Mouse (Mus musculus) CD4-positive, CD25-positive, alpha-beta regulatory T cell, adult 4 months (primary cell): Measurements from ENCODE around the gene Shf. TPM values are rescaled to one million over a fixed set of nuclear protein-coding genes. Genes with fewer than 3 reads are reported as not detected.
A peak's percentile ranks its signal among the peaks of the same experiment; 100 is the strongest.
"Not testable (repeated sequence)": the region's sequence is repeated elsewhere in the genome, so short reads cannot be mapped to it uniquely, and the experiment has no call there.

Source experiments
- ATAC-seq: one replicate; pipeline ENCODE4 v1.8.0; 2017
- polyA plus RNA-seq, 2 experiments: library from polyadenylated mRNA; unstranded; fragments of 100-300 nt; shearing (Covaris generic); gene quantifications; one replicate each; pipeline ENCODE4 v1.2.1; 2017

The Shf gene
- polyA plus RNA-seq = under 1 TPM in 1 of 2 experiments, not detected in 1; 0.42 TPM

DNA sequence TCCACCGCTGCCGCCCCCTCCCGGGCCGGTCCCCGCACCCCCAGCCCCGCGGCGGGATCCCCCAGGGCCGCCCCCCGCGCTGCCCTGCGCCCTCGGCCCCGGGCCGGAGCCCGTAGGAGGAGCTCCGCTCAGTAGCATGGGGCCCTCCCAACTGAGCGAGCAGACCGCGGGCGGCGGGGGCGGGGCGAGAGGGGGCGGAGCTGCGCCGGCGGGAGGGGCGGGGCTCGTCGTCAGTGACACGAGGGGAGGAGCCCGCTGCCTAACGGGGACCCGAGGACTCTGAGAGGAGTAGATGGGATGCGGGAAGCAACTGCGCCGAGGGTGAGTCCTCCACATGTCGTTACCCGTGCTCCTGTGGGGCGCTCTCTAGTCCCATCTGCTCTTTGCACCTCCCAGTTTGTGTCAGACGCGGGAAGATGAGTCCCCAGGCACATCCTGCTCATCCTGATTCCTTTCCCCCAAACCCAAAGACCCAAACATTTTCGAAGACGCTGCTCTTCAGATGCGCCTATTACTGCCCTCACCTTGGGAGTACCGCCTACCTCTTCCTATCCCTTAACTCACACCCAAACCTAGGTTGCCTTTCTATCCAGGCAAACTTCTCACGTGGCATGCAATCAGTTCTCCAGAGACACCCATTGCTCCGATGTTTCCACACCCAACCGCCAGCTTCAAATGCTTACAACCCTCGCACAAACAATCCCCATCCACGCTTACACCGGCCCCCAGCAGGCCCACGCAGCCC is at the start of gene Shf:
TSS of gene Shf (minus strand) at position 168 of the 745 bp plus-strand sequence.
- peak; percentile 87 for ATAC-seq

DNA sequence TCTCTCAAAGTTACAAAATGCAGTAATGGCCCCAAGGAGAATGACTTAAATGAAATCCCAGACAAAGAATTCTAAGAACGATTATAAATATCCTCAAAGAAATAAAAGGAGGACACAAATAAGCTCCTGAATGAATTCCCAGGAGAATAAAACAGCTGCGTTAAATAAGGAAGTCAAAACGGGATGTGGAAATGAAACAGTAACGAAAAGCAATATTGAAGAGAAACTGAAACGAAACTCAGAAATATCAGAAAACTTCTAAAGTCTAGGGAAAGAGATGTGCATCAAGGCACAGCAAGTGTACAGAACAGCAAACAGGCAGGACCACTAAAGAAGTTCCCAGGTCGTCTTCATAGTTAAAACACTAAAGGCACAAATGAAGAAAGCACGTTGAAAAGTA is 40.0 kb upstream of the Shf start:
- ATAC-seq = peak; percentile 51

DNA sequence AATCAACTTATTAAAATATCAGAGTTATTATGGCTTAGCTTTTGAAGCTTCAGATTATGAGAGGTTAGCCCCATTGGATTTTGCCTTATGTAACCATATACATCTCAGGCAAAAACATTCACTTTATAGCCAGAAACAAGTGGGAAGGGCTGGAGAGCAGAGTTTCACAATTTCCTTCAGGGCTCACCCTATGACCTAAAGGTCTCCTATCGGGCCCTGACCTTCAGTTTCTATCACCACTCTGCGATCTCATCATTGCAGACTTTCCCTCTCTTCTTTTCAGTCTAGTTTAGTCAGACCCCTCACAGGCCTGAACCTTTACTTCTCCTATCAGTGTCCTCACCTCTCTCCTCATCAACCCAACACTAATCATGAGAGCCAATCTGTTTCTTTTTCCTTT is 38.6 kb upstream of the Shf start:
- ATAC-seq = no peak

DNA sequence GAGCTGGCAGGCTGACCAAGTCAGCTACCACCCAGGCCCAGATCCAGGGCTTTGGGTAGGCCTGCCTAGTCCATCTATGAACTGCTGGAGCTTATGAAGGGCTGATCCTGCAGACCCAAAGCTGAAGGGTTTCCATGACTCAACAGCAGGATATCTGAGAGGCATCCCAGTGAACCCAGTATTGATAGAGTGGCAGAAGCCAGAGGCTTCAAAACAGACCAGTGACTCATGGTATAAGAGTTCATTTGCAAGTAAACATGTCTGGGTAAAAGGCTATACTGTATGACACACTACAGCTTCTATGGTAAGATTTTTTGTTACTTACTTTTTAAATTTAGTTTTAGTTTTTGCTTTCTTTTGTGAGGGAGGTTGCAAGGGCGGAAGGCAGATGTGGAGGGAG is 27.2 kb upstream of the Shf start:
- no peak for ATAC-seq

DNA sequence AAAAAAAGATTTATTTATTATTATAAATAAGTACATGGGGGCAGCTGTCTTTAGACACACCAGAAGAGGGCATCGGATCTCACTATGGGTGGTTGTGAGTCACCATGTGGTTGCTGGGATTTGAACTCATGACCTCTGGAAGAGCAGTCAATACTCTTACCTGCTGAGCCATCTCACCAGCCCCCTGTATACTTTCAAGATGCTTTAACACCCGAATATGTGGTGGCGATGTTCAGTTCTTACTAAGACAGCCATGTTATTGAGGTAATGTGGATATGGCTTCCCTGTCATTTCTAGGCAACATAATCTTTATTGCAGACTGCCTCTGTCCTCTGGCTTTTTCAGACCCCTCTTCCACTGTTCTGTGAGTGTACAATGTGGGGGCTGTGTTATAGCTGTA is 18.2 kb upstream of the Shf start:
- ATAC-seq = not testable (repeated sequence)

DNA sequence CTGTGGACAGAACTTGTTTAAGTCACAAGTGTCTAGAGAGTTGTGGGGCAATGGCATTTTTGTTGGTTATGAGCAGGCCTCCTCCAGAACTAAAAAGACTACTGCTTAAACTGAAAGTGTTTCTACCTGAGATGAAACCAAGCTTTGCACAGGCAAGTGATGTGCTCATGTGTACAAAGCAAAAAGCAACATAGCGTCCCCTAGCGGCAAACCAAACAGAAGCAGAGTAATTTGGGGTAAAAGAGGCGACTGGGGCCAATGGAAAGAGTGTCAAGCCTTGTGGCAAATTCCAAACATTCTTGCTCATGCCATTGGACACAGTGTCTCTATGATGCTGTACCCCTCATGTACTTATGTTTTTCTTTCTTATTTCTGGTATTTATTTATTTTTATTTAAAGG is 16.1 kb upstream of the Shf start:
- no peak for ATAC-seq

DNA sequence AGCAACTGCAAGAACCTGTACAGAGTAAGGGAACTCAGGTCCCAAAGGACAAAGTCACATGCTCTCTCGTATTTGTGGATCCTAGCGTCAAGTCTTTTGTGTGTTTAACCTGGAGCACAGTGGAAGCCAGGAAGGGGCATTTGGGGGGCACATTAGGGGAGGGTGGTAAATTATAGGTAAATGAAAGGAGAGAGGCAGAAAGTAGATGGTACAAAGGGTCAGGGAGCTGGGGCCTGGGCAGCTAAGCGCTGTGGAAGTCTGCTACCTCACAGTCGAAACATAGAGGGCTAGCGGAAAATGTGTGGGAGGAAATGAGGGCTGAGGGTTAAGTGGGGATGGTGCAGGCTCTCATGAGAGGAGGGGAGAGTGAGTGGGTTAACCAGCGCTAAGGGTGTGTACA is 13.2 kb upstream of the Shf start:
- ATAC-seq = no peak

DNA sequence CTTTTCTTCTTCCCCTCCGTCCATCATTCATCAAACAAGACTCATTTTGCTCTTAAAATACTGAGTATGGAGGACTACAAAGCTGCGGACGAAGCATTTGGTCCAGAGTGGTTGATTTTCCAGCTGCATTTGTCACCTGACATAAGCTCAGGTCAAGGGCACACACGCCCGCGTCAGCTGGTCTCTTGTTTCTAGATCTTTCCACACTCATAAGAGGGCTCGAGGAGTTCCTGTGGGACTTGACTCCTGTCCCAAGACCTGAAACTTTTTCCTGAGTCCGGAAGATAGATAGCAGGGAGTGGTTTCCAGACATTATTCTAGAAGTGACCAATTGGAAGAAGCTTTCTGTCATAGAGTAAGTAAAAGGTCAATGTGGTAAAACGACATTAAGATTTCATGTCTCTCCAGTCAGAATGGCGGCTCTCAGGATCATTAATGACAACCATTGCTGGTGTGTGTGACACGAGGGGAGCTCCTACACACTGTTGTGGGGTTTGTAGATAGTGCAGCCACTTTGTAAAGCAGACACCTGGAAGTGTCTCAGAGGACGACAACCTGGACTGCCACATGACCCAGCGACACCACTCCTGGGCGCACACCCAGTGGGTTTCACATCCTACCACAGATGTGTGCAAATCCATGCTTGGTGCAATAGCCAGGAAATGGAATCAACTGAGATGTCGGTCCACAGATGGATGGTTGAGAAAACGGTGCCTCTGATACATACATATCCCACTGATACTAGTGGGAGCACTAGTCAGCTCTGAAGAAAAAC is 12.6 kb upstream of the Shf start:
- no peak for ATAC-seq

DNA sequence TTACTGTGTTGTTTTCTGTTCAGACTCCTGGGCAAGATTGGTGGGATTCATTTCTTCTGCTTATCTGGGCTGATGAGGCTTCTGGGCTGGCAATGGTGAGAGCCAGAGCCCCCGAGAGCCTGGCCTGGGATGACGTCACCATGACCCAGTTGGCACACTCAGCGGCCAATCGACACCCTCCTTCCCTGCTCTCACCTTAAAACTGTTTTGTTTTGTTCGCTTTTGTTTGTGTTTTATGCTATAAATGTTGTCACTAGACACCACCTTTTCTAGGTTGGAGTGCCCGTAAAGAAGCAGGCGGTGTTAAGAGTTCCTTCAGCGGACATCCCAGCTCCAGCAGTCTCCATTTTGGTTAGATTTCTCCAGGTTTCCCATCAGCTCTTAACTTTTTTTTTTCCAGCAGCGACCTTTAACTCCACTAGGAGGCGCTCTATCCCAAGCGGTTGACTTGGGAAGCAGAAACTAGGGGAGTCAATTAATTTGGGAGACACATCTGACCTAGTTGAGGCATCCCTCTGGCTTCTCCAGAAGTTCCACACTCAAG is 11.9 kb upstream of the Shf start:
- ATAC-seq = no peak

DNA sequence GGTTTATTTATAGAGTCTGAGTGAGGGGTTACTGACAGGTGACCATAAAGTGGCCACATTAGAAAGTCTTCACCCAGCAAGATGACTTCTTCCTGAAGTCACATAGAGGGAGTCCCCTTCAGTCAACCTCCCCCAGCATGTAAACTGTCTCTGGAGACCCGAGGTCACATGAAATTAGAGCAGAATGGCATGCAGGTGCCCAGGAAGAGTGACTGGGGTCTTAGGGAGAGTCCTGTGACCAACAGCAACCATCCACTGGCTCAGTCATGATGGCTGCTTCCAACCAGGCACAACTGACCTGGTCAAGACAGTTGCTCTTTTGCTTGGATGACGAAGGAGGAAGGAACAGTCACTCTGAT is 10.3 kb upstream of the Shf start:
- ATAC-seq = no peak

DNA sequence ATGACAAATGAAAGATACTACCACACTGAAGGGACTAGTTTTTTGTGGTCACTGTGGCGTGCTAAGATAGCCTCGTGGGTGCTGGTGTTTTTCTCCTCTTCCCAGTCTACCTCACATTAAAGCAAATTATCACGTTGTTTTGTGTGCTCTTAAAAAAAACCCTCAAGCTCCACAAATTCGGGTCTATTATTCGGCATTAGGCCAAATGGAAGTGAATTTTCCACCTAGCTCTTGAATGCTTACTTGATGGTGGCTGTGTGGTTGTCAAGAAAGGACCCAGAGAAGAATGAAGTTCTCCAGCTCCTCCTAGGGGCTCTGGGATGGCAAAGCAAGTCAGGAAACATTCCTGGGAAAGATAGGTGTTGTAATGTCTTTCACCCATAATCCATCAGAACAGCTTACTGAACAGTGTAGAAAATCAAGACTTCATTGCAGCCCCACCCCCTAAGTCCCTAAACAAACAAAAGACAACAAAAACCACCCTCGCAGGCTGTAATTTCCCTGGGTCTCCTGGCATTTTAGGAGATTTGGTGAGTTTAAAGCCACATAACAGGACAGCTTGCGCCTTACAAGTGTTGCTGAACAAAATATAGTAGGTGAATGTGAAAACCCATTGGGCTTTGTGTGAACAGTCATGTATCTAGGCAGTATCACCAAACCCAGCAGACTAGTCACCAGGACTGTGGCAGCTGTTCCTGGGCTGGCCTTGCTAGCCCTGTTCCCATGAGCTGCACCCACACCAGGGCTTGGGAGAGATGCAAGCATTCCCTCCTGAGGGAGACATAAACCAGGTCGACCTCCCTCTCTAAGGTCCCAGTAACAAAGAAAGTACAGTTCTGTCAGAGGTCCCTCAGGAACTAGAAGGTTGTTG is 9.7 kb upstream of the Shf start:
- no peak for ATAC-seq

DNA sequence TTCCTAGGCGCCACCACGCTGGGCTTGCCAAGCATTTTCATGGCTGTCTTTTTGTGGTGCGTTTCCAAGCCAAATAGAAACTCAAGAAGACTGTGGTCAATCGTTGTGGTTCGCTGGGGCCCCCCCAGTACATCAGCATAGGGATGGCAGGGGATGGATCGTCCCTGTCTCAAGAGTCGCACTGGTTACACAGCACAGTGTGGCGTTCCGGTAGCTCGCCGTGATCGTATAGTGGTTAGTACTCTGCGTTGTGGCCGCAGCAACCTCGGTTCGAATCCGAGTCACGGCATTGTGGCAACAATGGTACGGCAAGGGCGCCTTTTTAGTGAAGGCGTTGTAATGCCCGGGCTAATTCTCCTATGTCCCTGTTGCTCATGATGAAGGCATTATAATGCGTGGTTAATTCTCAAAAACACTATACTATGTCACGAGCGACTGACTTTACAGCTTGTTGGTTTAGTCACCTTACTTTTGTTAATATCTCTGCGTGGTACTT is 8.8 kb upstream of the Shf start:
- peak; percentile 40 for ATAC-seq

DNA sequence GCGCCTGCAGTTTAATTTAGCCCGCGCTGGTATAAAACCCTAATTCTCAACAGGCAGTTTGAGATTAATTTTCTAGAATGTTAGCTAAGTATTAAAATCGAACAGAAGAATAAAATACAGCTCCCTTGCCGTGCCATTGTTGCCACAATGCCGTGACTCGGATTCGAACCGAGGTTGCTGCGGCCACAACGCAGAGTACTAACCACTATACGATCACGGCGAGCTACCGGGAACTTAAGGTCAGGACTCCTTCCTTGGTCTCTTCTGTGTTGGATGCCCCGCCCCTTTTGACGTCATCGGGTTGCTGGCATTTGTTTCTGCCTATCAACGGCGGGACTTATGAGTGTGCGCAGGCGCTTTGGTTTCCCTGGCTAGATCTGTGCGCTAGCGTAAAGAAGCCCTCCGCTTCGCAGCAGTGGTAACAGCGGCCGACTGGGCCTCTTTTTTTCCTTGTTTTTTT is 8.3 kb upstream of the Shf start:
- ATAC-seq = peak; percentile 71

DNA sequence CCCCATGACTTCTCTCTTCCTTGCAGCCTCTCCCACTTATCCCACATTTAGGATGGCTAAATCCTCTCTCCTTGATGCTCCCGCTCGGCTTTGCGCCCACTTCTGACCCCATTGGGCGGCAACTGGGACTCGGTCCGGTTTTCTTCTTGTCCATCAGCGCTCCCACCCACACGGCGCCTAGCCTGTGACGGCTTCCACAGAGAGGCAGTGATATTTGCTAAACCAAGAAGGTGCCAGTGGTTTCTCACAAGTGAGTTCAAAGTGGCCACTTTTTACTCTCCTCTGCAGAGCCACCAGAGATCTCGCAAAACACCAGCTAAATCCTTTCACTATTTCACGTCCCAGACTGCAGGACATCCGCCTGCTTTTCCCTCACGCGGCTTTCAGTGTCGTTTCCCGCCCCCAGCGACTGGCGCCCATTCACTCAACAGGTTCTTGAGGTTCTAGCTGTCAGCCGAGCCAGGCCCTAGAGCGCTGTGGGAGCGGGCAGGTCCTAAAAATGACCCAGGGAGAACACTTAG is 7.1 kb upstream of the Shf start:
- ATAC-seq = no peak

DNA sequence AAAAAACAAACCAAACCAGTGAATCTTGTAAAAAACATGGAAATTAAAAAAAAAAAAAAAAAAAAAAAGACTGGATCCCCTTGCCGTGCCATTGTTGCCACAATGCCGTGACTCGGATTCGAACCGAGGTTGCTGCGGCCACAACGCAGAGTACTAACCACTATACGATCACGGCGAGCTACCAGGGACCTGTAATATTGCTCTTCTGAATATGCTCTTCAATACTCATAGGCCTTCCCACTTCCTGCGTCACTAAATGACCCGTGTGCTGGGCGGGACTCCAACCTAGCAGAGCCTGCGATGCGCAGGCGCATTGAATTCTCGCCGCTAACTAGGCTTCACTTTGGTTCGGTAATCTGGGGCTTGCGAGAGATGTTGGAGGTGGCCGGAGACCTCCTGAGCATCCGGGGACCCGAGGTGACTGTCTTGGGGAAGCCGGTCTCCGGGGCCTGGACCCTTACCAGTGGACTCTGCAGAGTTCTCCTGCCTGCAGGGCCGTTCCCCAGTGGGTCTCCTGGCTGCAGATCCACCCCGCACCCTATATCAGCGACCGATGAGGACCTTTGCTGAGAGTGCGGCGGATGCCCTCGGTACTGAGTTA is 6.5 kb upstream of the Shf start:
- ATAC-seq = peak; percentile 67

DNA sequence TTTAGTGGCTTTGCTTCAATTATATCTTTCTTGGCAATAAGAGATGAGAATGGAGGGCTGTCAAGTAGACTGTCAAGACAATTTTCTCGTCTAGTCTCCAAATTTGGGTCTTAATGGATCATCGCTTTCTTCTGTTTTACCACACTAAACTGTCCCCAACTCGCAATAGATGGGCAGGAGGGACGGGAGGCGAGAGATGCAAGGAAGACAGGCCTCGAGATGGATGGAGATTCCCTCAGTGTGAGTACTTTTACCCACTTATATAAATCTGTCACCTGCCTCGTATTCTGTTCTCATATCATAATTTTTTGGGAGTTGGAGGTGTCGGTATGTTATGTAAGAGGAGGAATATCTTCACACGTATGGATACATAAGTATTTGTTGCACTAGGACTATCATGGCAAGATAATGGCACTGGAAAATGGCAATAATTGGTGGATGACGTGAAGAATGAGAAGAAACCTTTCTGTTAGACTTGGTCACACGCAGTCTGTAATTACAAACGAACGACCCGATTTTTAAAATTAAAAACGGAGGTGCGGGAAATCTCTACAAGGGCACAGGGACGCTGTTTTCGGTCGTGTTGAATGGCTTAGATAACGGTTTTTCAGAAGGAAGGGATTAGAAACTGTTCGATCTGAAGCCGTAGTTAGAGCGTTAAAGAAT is 5.8 kb upstream of the Shf start:
- ATAC-seq = no peak

DNA sequence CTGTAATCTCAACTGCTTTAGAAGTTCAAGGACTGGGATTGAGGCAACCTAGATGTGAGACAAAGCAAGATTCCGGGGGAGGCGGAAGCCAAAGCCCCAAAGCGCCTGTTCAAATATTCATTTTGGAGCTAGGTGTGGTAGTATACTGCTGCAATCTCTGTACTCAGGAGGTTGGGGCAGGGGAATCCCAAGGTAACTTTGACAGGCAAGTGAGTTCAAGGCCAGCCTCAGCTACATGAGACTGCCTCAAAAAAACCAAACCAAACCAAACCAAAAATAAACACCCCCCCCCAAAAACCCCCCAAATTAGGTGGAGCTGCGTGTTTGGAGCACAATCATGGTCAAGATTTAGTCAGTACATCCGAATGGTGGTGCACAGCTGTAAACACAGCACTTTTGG is 5.0 kb upstream of the Shf start:
- no peak for ATAC-seq

DNA sequence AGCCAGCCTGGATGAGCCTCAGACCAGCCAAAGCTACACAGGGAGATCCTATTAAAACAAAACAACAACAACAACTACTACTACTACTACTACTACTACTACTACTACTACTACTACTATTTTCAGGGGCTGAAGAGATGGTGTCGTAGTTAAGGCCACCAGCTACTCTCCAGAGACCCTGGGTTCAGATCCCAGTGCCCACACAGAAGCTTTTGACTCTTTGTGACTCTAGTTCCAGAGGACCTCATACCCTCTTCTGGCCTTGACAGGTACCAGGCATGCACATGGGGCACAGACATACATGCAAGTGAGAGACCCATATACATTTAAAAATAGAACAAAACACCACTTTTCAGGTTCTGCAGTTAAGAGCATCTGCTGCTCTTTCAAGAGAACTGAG is 3.6 kb upstream of the Shf start:
- ATAC-seq = no peak

DNA sequence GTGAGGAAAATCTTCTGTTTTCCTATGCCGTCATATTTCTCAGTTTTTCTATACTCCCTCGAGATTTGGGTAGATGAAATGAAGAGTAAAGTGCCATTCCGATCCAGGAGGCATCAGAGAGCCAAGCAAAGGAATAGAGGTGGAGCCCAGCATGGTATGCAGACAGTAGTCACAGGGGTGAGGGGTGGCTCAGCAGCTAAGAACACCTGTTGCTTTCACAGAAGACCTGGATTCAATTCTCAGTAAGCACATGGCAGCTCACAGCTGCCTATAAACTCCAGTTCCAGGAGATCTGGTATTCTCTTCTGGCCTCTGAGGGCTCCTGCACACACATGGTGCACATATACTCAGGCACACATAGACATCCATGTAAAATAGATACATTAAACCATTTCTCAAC is 3.1 kb upstream of the Shf start:
- no peak for ATAC-seq

DNA sequence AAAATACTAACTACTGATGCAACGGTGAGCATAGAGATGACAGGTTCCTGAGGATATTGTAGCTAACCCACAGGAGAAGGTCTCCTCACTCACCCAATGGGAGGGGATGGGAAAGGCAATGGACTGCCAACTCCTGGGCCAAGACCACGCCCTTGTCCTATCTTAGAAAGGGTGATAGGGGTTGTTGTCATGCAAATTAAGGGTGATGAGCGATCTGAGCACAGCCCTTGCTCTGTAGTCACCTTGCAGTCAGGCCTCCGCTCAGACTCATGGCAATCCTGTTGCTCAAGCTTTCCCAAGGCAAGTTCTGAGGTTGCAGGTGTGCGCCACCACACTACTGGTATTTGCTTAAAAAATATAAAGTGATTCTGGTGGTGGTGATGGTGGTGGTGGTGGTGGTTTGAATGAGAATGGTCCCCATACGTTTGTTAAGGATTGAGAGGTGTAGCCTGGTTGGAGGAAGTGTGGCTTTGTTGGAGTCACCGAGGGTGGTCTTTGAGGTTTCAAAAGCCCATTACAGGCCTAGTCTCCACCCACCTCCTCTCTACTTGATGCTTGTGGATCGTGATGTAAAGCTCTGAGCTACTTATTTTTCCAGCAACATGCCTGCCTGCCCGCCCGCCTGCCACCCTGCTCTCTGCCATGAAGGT is 1.3 kb upstream of the Shf start:
- ATAC-seq = no peak
